ENCODE assay signal across 26 mouse cellular contexts in the genomic region with DNA sequence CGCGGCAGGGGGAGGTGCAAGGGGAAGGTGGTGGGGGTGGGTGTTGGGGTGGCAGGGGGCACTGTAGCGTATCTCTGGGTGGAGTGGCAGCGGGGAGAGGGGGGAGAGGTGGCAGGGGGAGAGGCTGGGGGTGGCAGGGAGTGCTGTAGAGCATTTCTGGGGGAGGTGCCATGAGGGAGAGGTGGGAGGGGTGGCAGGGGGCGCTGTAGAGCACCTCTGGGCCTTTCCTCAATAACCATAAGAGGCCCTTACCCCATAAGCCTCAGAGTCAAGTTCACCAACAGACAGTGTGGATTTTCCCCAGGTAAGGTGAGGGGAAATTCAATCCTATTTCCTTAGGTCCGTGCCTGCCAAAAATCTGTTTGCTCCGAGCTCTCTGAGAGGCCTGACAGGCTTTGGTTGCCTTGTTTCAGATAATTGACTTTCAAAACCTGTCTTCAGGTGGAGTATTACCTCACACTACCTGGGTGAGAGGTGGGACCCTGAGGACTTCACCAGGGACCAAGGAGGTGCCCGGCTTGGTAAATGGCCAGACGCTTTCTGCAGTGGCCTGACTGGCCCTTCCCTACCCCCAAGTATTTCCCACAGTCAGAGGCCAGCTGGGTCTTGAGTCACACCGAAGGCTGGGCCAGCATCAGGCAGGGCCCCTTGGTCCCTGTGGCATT. TPM values are rescaled to one million over a fixed set of nuclear protein-coding genes. Genes with fewer than 3 reads are reported as not detected.
DNase-seq lines count a peak whose midpoint lies in the region; ATAC-seq and TF ChIP-seq lines count a peak whose summit lies in the region.
"Had no signal": no experiment of that assay in that cellular context is flagged by ENCODE, and none has a peak within 500 bp of the region (broad histone marks: within the 10 kb centered on the region; RNA-seq: fewer than 3 reads in every experiment).

No protein-coding gene starts in this region.

- ATAC-seq in CD4-positive, CD25-positive, alpha-beta regulatory T cell, adult 4 months = no peak
- no peak for ATAC-seq in stomach, postnatal 0 days (ENCODE audit: low FRiP score, low TSS enrichment)
- ATAC-seq: forebrain, embryonic 15.5 days; midbrain, embryonic 13.5 days had no signal

- no peak for TF ChIP-seq CTCF in thymus, adult 2 months (IDR thresholded peaks at IDR 0.05; ENCODE audit: borderline replicate concordance, control insufficient read depth, extremely low read depth, insufficient read depth, low read length, poor library complexity)
- 0 out of 2 replicates have a peak, but pooled peaks have one; percentile 32 for TF ChIP-seq CTCF in stomach, postnatal 0 days (IDR thresholded peaks at IDR 0.05; ENCODE audit: low read depth)

- peak; percentile 24 for DNase-seq in CD4-positive, CD25-positive, alpha-beta regulatory T cell, adult 2 months (ENCODE audit: low read depth, low spot score)
- peak; percentile 32 to 41 for DNase-seq in thymus, postnatal 36 days
- DNase-seq in thymus, adult 2 months = no peak
- peak; percentile 26 for DNase-seq in lung, postnatal 10 days
- DNase-seq in stomach, postnatal 0 days (ENCODE audit: low spot score) = peak; percentile 40
- no peak for DNase-seq in adrenal gland, adult 18-20 months (ENCODE audit: low spot score in 2 of 2)
- no peak for DNase-seq in spleen, postnatal 14 days (ENCODE audit: low spot score in 2 of 2)
- DNase-seq: adrenal gland, adult 8-10 months; cerebellum, adult 8-10 months; kidney, adult 2 months; kidney, postnatal 10 days; left cerebral cortex, postnatal 4 days; liver; right cerebral cortex, postnatal 25 days had no signal

- no peak for TF ChIP-seq POLR2A in thymus, adult 2 months (IDR thresholded peaks at IDR 0.05; ENCODE audit: control insufficient read depth, extremely low read depth, insufficient read depth, low read length, poor library complexity)

- H3K27me3 ChIP-seq in thymus, adult 2 months (ENCODE audit: control insufficient read depth, insufficient read depth, low read length) = no peaks in the 10 kb centered on the region; the same call in 1 of the 2 replicates
- H3K27me3 ChIP-seq in stomach, postnatal 0 days (ENCODE audit: control insufficient read depth, insufficient read depth, low read length) = no peaks in the 10 kb centered on the region

- no peaks in the 10 kb centered on the region for H3K4me1 ChIP-seq in thymus, adult 2 months (replicated peaks; ENCODE audit: control insufficient read depth, insufficient read depth, low read length)
- 0 out of 2 replicates have a peak, but pooled peaks cover 2% of the 10 kb centered on the region for H3K4me1 ChIP-seq in stomach, postnatal 0 days (replicated peaks; ENCODE audit: control insufficient read depth, insufficient read depth)
- H3K4me1 ChIP-seq: forebrain, embryonic 15.5 days; heart, embryonic 10.5 days had no signal

- no peak overlapping the region for H3K4me2 ChIP-seq in stomach, postnatal 0 days (replicated peaks; ENCODE audit: low read depth)
- H3K4me2 ChIP-seq: forebrain, embryonic 15.5 days; midbrain, embryonic 13.5 days had no signal

- no peaks in the 10 kb centered on the region for H3K36me3 ChIP-seq in thymus, adult 2 months (ENCODE audit: control insufficient read depth, insufficient read depth, low read length)
- H3K36me3 ChIP-seq in stomach, postnatal 0 days (ENCODE audit: control insufficient read depth, insufficient read depth, low read length) = no peaks in the 10 kb centered on the region
- H3K36me3 ChIP-seq: forebrain, embryonic 15.5 days; heart, embryonic 10.5 days; midbrain, embryonic 13.5 days had no signal

- H3K9ac ChIP-seq in stomach, postnatal 0 days (ENCODE audit: low read length) = no peak overlapping the region
- H3K9ac ChIP-seq: forebrain, embryonic 15.5 days; midbrain, embryonic 13.5 days had no signal

- no peak overlapping the region for H3K4me3 ChIP-seq in thymus, adult 2 months (ENCODE audit: control insufficient read depth, insufficient read depth, low read length)
- no peak overlapping the region for H3K4me3 ChIP-seq in stomach, postnatal 0 days (ENCODE audit: low read depth, low read length)
- H3K4me3 ChIP-seq: erythroblast, embryonic 14.5 days; forebrain, embryonic 15.5 days; heart, embryonic 10.5 days; midbrain, embryonic 13.5 days; myocyte had no signal

- WGBS in thymus, adult 2 months = 76% methylated on average over 10 of the region's 10 CpGs
- 58% methylated on average over 7 of the region's 10 CpGs for WGBS in stomach, postnatal 0 days

- TF ChIP-seq EP300 in stomach, postnatal 0 days (optimal IDR thresholded peaks at IDR 0.05) = no peak

- no peaks in the 10 kb centered on the region for H3K9me3 ChIP-seq in stomach, postnatal 0 days (ENCODE audit: control insufficient read depth, low read length)
- H3K9me3 ChIP-seq: forebrain, embryonic 15.5 days; heart, embryonic 10.5 days; midbrain, embryonic 13.5 days had no signal

- no peak overlapping the region; the same call in 1 of the 2 replicates for H3K27ac ChIP-seq in thymus, adult 2 months (ENCODE audit: control insufficient read depth, insufficient read depth, low read length)
- H3K27ac ChIP-seq in stomach, postnatal 0 days (replicated peaks) = 0 out of 2 replicates have a peak overlapping the region, but pooled peaks have one; percentile 13
- H3K27ac ChIP-seq: forebrain, embryonic 15.5 days; heart, embryonic 10.5 days; midbrain, embryonic 13.5 days had no signal

RNA-seq across cellular contexts. Expression of gene Pax7, which starts 33.8 kb away (rescaled TPM):
- not detected for polyA plus RNA-seq in CD4-positive, CD25-positive, alpha-beta regulatory T cell, adult 4 months (2017; shearing (Covaris generic))
- polyA plus RNA-seq in thymus, adult 2 months (2012; rRNA removed) = 1.1 and 1.2 TPM in 2 replicates
- polyA plus RNA-seq in stomach, postnatal 0 days (2015; fragmentation: Nextera tagmentation; extraction: Ambion mirVana) = 0.02 TPM in 1 of 2 replicates, not detected in the other
- total RNA-seq in adrenal gland, adult 18-20 months (2021) = not detected
- total RNA-seq: adrenal gland, adult 8-10 months; layer of hippocampus, adult 18-20 months; left cerebral cortex, adult 18-20 months; megakaryocyte, adult 5-6 weeks; neutrophil, adult 5-6 weeks had no signal
- polyA plus RNA-seq: erythroblast, embryonic 14.5 days; heart, postnatal 0 days; liver, embryonic 16.5 days had no signal

Comparison
In these comparisons a context has a peak if more than half of its experiments do, and no peak if none do; other contexts are left out.
1. DNase-seq: peak in CD4-positive, CD25-positive, alpha-beta regulatory T cell, adult 2 months (single experiment), thymus, postnatal 36 days (2 of 2), lung, postnatal 10 days (single experiment) and stomach, postnatal 0 days (single experiment); none in thymus, adult 2 months (single experiment), adrenal gland, adult 18-20 months (0 of 2) and spleen, postnatal 14 days (0 of 2).